Mouse (Mus musculus) heart, adult 9 months (tissue): Measurements from ENCODE around the gene Vav2.

Source experiments
- DNase-seq, 2 experiments: peaks; one replicate each; pipeline ENCODE4 v3.0.0; 2022; ENCODE audit warnings: low spot score in 2 of 2

Gene Vav2

GRCm38 (mm10) chr2:27441767-27442707, 15.2 kb upstream of the Vav2 start, which contains the start of gene Brd3os:
Gene Brd3os, plus strand, starts transcription at chr2:27442324.
- DNase-seq = peak; percentile 91 to 94

GRCm38 (mm10) chr2:27438281-27438680, 11.4 kb upstream of the Vav2 start:
- no peak for DNase-seq

GRCm38 (mm10) chr2:27437876-27438275, 11.0 kb upstream of the Vav2 start:
- no peak for DNase-seq

- DNase-seq = no peak
These were observed 5.8 kb upstream of the Vav2 start for GRCm38 (mm10) chr2:27432599-27432998.

GRCm38 (mm10) chr2:27430621-27431020, 3.8 kb upstream of the Vav2 start:
- DNase-seq = no peak

GRCm38 (mm10) chr2:27428071-27428470, 1.2 kb upstream of the Vav2 start:
- DNase-seq = peak; percentile 71 to 83

DNA sequence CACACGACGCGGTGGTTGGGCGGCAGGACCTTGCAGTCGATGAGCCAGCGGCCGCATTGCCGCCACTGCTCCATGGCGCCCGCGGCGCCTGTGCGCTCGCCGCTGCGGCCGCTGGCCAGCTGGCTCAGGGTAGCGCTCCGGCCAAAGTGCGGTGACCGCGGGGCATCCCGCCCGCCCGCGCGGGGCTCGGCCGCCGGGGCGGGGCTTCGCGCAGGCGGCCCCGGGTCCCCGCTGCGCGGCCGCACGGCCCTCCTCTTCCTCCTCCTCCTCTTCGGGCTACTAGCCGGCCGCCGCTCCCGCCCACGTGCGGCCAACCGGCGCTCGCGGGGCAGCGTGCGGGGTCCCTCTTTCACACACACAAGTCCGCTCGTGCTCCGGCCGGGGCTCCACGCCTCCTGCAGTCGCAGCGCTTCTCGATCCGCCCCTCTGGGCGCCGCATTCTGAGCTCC, 403 bp downstream of the Vav2 start:
- DNase-seq = no peak

- peak in 1 of 2 experiments; percentile 54 for DNase-seq
These were observed 955 bp downstream of the Vav2 start for GRCm38 (mm10) chr2:27425751-27426405.

- no peak for DNase-seq
These were observed 1.6 kb downstream of the Vav2 start for GRCm38 (mm10) chr2:27425161-27425611.

GRCm38 (mm10) chr2:27423596-27423995, 3.2 kb downstream of the Vav2 start:
- peak; percentile 68 to 82 for DNase-seq

GRCm38 (mm10) chr2:27421293-27422068, 5.4 kb downstream of the Vav2 start:
- DNase-seq = peak in 1 of 2 experiments; percentile 61

DNA sequence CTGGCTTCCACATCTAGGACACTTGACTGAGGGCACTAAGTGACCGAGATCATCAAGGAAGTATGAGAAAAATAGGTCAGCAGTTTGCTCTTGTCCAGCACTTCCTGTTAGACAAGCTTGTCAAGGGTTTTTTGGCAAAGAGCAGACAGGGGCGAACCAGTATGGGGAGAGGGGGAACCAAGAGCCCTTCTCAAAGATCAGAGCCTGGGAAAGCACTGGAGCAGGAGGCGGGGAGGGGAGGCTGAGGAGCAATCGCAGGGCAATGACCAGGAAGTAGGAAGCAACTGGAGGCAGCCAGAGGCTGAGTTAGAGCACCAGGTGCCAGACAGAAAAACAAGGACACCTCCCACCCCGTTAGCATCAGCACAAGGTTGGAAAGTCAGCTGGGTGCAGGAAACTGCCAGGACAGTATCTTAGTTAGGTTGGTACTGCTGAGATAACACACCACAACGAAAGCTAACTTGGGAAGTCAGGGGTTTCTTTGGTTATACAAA, 8.2 kb downstream of the Vav2 start:
- DNase-seq = peak in 1 of 2 experiments; percentile 57

DNA sequence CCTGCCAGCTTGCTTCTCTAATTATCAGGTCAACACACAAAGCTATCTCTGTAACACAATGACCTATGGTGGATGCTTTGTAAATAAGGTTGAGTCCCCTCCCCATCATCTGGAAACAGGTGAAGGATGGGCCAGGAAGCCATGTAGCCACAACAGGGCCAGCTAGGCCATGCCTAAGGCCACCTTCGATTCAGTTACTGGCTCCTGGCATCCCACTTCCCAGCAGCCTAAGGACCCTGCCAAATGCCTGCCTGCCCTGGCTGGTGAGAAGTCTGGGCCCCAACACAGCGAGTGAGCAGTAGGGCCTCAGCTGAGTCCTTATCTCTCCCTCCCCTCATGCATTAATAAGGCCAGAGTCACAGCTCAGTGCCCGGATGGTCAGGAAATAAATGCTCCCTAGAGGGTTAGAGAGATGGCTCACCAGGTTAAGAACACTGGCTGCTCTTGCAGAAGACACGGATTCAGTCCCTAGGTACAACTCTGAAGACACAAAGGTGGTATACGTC, 9.1 kb downstream of the Vav2 start:
- no peak for DNase-seq

DNA sequence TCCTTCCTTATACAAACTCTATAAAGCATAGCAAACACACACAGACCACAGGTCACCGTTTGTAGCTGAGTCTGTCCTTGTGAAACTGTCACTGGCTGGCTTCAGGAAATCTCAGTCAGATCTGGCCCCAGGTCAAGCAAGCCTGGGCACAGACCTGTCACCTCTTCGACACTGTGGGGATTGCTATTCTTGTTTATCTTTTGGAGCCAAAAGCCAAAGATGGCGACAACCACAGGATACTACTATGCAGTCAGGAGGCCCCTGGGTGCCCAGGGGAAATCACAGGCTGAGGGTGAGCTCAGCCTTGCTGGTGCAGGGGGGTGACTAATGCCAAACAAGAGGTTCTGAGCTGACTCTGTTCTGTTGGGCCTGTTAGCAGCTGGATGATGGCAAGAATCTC, 10.4 kb downstream of the Vav2 start:
- peak; percentile 50 to 60 for DNase-seq

DNA sequence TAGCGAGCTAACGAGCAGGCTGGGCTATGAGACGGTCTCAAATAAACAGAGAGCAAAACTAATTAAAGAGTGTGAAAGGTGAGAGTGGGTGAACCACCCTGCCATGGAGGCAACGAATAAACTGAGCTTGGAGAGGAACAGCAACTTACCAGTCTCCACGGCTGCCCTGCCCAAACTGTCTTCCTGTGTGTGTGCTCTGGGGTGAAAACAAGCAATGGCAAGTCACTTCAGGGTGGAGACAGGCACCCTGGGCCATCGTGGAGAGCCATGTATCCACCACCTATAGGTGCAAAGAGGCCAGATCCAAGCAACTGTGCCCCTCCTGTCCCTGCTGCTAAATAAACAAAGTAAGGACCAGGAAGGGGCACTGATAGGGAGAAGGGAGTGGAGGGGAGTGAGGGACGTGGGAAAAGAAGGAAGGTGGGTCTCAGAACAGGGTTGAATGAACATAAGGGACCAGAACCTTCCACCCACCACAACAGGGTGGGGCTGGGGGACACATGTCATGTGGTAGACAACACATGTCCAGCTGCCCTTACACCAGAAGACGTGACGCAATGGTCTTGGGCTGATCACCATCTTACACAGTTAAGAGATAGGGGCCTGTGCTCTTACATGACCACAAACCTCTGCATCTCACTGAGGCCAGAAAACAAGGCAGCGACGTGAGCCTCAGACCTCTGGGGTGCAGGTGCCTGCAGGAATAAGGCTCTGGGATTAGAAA, 11.6 kb downstream of the Vav2 start:
- DNase-seq = no peak

GRCm38 (mm10) chr2:27413936-27414657, 12.7 kb downstream of the Vav2 start:
- no peak for DNase-seq

DNA sequence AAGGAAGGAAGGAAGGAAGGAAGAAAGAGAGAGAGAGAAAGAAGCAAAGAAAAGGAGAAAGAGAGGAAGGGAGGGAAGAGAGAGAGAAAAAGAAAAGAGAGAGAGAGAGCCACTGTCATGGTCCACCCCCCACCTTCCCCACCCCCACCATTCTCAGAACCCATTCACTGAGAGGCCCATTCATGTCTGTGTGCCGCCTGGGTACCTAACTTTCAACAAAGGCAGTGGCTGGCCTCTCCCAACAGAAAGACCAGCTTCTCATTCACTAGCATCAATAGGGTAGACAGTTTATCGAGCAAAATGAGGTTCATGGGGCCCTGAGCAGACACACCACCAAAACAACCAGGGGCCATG, 13.3 kb downstream of the Vav2 start:
- no peak for DNase-seq

DNA sequence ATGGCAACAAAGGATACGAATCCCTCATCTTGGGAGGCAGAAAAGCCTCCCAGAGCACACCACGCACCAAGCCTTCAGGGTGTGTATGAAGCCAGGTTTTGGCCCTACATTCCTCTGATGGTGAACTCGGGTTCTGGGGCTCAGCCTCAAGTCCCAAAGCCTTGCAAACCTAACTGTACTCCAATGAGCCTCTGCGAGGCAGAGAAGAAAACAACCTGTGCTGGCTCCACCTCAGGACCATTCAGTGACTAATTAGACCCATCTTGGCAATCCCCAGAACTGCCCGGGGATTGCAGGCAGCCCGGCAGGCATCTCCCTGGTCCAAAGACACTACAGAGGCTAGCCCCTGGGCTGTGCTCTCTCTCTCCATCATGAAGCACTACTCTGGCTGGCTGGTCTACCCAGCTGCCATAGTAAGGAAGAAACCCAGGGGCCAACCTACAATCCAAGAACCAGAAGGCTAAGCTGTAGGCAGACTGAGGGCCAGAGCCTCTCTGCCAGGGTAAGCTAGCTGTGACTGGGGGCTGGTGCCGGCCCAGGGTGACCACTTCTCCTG, 14.5 kb downstream of the Vav2 start:
- no peak for DNase-seq

GRCm38 (mm10) chr2:27411688-27412174, 15.1 kb downstream of the Vav2 start:
- peak; percentile 38 to 52 for DNase-seq
